Mouse (Mus musculus) hematopoietic stem cell, adult 5-6 weeks (primary cell): ENCODE data around the gene Sparc. TPM values are rescaled to one million over a fixed set of nuclear protein-coding genes. Genes with fewer than 3 reads are reported as not detected.

Source experiments
- ATAC-seq, 2 experiments: fragments of 125-278 bp in 1 of 2; replicated peaks in 1 of 2; 2 replicates each; pipeline ENCODE4 v1.8.0; 2016 to 2017; ENCODE audit warnings: inconsistent platforms in 2 of 2, mild to moderate bottlenecking in 2 of 2, moderate number of reproducible peaks in 2 of 2, low read depth in 1 of 2, moderate TSS enrichment in 1 of 2; ENCODE audit not compliant: low FRiP score in 2 of 2, poor library complexity in 2 of 2, severe bottlenecking in 2 of 2, insufficient read depth in 1 of 2, low TSS enrichment in 1 of 2
- total RNA-seq: library from RNA; stranded (forward); fragments of 172-1452, 232-1000 nt; gene quantifications from 2 replicates; pipeline ENCODE4 v1.2.3, GENCODE M21; 2017

The Sparc gene
- total RNA-seq, 1 experiment from 2014 or later = 1.6 TPM

DNA sequence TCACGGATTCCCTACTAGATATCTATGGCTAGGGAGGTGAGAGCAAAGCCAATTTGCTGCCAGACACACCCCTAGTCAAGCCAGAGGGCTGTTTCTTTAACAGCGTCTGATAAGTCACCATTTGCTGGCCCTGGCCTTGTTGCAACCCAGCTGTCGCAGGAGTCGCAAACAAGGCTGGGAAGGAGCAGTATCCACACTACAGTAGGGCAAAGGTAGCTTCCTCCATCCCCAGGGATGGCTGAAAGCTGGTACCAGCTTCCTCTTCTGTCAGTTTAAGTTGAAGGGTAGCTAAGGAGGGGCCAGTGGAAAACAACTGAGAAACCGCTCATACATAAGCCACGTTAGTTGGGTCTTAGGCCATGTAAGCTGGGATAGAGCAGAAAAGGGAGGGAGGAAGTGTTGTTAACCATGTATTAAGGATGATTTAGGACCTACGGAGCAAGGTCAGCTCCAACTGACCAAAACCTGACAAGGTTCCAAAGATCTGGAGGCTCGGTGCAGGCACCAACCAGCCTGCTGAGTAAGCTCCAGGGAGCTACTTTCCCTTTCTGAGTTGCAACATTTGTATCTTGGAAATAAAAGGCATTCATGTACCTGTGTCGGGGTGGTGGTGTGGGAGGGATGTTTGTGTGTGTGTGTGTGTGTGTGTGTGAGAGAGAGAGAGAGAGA, 7.8 kb downstream of the Sparc start:
- no peak for ATAC-seq

- ATAC-seq = no peak
Observed at GRCm38 (mm10) chr11:55414314-55414713, 8.7 kb downstream of the Sparc start.

DNA sequence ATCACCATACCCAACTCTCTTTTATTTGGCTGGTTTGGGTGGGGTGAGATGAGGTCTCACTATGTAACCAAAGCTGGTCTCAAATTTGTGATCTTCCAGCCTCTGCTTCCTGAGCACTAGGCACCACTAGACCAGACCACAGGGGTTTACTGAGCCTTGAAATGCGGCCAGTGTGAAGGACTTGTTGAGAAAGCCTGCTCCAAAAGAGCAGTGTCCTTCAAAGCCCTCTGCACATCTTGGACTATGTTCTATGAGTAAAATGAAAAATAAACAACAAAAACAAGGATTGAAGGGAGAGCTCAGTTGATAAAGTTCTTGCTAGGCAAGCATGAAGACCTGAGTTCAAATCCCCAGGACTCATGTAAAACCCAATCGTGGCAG, 9.6 kb downstream of the Sparc start:
- ATAC-seq = no peak

DNA sequence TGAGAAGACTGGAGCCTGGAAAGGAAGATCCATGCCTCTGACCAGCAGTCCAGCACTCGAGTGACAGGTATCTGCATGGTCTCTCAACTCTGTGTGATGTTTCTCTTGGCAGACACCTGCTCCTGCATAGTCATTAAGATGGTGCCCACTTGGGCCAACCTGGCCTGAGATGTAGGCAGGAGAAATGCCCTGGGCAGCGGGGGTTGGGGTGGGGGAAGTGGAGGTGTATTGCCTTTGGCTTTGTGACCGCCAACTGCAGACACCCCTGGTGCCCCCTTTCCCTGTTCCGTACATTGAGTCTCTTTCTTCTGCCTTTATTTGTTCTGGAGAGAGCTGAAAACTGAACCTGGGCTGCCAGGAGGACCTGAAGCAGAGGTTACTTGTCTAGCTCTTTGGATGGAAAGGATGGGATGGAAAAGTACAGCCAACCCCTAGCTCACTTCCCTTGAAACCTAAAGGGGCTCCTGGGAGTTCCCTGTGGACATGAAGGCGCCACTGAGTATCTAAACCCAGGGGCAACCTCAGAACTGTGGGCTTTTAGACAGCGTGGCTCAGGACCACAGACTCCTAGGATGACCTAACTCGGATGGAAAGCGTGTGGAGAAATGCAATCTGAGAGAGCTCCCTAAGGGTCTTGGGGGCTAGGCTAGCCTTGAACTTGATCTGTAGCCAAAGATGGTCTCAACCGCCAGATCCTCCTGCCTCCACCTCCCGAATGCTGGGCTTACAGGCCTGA, 10.1 kb downstream of the Sparc start:
- ATAC-seq = no peak

DNA sequence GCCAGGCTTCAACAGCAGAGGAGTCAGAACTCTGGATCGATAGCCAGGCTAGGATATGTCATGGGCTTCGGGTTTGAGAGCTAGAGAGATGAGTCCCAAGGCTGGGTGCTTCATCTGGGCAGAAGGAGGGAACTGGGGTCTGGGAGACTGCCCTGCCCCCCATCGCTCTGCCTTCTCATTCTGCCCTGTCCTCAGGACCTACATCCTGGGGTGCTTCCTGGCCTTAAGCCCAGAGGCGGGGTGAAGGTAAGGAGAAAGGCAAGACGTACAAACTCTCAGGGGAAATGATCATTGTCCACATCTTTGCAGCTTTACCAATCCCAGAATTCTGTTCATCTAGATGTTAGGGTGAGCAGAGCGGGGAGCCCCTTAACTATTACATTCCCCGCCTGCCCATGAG, 10.9 kb downstream of the Sparc start:
- ATAC-seq = no peak

GRCm38 (mm10) chr11:55410502-55410901, 12.5 kb downstream of the Sparc start:
- no peak for ATAC-seq

DNA sequence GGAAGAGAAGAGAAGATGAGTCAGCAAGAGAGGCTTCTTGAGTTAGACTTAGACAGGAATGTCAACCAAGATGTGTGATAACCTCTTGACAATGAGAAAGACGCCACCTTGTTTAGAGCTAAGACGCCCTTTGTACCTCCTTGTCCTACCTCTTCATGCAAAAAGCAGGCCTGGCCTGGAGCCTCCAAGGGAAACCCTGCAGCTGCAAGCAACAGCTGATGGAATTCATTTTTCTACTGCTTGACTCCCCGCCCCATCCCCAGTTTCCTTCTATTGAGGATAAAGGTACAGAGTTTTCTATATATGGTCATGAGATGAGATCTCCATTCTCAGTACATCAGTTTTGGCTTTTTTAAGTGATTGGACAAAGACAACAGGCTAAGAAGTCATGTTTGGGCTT, 13.0 kb downstream of the Sparc start:
- no peak for ATAC-seq

GRCm38 (mm10) chr11:55407133-55407532, 15.8 kb downstream of the Sparc start:
- ATAC-seq = no peak

- no peak for ATAC-seq
Observed at GRCm38 (mm10) chr11:55405601-55406469, 17.1 kb downstream of the Sparc start.

DNA sequence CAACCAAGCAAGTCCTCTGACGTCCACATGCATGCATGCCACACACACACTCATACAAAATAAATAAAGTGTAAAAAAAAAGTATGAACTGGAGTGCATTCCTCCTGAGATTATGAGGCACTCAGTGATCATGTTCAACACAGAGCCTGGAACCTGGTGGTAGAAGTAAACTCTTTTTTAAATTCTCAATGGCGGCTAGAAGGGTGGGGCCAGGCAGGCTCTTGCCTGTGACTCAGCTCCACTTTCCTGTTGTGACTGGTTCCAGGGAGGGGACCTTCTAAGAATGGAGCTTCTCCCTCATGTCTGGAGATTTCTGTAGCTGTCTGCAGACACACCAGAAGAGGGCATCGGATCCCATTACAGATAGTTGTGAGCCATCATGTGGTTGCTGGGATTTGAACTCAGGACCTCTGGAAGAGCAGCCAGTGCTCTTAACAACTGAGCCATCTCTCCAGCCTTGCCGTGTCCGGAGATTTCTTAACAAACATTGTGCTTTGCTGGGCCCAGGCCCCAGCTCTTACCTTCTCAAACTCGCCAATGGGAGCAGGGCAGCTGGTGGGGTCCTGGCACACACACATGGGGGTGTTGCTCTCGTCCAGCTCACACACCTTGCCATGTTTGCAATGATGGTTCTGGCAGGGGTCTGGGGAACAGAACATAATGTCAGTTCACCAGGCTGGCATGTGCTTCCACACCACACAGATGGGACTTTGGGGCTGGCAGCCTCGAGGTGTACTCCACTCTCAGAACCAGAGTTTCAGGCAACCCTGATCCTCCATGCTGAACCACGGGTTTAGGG, 18.1 kb downstream of the Sparc start:
- no peak for ATAC-seq

- ATAC-seq = no peak
Observed at GRCm38 (mm10) chr11:55400863-55401262, 22.1 kb downstream of the Sparc start.

- ATAC-seq = no peak
Observed at GRCm38 (mm10) chr11:55398371-55398770, 24.6 kb downstream of the Sparc start.

DNA sequence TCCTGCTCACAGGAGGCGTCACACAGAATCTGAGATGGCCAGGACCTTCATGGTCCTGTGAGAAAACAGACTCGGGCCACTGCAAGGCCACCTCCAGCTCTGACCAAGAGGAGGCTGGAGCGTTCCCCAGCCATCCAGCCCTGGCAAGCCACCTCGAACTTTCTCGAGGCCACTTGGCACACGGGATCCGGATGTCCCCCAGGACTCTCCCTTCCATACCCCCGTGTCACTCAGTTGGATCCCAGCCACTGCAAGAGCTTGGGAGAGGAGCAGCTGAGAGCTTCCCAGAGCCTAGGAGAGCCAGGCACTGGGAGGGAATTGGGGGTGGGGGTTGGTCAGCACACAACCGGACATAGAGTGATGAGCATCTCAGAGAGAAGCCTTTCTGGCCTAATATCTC, 25.5 kb downstream of the Sparc start:
- ATAC-seq = no peak

DNA sequence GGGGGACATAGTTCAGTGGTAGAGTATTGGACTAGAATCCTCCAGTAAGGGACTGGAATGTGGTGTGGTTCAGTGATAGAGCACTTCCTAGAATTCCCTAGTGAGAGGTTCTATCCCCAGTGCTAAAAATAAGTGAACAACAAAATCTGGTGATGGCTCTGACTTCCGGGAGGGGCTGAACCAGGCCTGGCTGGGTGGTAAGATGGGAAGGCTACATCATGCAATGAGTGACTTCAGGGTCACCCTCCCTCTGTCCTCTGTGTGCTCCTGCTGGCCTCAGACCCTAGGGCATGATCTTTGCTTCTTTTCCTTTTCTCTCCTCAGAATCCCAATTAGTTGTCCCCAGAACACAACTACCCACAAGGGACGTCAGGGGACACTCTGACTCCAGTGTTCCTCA, 25.9 kb downstream of the Sparc start:
- no peak for ATAC-seq

GRCm38 (mm10) chr11:55395073-55395642, 27.8 kb downstream of the Sparc start:
- ATAC-seq = 0 out of 4 replicates have a peak, but pooled peaks of 1 of the 2 experiments have one; percentile 32

GRCm38 (mm10) chr11:55394592-55394991, 28.4 kb downstream of the Sparc start:
- no peak for ATAC-seq

DNA sequence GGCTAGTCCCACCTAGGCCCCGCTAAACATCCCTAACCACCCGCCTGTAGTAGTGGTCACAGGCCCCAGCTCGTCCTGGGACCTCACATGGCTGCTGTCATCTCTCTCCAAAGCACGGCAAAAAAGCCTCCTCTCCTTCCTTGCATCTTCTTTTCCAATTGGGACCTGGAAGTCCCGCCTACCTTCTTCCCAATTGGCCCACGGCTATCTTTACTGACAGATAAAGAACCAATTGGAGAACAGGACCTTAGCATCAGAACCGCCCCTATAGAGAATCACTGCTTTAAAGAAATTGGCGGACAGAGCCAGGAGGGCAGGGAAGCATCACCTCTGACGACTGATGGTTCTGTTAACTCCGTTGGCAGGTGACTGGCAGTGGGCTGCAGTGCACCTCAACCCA, 30.5 kb downstream of the Sparc start:
- no peak for ATAC-seq
